Mouse (Mus musculus) right cerebral cortex, adult 18-20 months (tissue): Measurements from ENCODE around the gene Arpp21.
"Not testable (repeated sequence)": the region's sequence is repeated elsewhere in the genome, so short reads cannot be mapped to it uniquely, and the experiment has no call there.

Source experiments
- DNase-seq: peaks from one replicate; pipeline ENCODE4 v3.0.0; 2022; ENCODE audit warnings: mixed read lengths

Gene Arpp21

DNA sequence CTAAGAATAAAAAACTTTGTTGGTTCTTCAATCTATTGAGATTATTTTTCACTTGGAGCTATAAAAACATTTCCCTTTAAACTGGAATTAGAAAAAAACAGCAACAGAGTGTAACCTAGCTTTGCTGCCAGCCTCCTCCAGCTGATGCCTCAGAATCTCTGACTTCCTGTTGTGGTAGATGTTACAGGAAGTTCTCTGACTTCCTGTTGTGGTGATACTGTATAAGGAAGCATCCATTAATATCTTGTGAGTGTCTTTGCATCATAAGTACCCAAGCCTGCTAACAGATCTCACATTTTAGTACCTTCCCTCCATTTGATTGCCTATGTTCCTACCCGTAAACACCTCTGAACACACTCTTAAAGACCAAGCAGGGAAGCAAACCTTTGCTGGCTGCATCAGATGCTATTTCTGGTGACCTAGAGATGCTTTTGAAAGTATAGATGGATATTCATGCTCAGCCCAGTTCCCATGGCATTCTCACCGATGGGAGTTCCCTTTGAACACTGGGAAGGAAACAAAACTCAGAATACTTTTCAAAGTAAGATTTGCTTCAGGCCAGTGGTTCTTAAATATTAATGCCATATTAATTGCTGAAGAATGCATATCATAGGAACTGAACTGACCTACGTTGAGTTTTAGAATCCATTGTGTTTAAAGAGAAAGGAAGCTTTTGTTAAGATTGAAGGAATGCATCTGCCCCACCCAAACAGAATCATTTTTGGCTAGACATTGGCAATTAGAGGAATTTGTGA, 134.7 kb downstream of the Arpp21 start:
- no peak for DNase-seq

DNA sequence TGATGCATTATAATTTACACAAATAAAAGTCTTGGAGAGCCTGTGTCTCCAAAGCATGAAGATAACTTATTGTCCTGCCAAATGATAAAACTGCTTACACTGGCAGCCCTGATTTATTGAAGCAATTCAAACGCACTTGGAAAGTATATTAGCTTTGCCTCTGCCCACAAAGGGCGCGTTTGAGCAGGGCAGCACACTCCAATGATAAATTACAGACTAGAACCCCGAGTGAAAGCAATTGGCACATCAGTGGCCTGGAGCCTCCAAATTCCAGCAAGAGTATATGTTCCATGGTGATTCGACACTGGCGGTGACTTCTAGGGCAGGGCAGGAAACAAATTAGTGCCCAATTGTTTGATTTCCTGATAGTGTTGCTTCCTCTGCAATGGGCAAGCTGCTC, 137.5 kb downstream of the Arpp21 start:
- no peak for DNase-seq

DNA sequence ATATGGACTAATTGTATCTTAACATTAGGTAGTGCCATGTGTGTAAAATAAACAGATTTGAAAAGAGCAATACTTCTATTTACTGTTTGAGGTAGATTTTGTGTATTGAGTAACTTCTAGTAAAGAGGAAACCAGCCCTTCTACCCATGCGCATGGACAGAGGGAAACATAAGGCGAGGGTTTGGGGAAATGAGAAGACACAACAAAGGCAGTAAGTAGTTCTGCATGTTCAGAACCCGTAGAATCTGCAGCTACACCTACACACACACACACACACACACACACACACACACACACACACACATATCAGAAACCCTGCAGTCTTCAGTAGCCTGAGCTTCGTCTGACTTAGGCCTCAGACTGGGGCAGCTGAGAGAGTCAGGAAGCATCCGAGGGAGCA, 140.0 kb downstream of the Arpp21 start:
- DNase-seq: no peak

DNA sequence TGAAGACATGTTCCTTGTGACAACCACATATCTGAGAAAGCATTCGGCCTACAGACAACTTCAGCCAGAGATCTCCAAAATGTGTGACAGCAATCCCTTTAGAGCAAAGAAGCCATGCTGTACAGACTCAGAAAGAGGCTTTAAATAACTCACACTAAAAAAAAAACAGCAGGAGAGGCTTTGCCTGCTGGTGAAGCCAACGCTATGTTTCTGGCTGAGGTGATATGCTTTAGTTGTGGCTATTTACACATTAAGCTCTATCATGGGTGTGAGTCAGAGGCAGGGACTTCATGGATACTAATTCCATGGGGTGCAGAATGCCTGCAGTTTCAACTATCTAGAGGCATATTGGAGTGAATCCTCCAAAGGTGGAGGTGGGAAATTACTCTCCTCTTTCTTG, 140.5 kb downstream of the Arpp21 start:
- no peak for DNase-seq

DNA sequence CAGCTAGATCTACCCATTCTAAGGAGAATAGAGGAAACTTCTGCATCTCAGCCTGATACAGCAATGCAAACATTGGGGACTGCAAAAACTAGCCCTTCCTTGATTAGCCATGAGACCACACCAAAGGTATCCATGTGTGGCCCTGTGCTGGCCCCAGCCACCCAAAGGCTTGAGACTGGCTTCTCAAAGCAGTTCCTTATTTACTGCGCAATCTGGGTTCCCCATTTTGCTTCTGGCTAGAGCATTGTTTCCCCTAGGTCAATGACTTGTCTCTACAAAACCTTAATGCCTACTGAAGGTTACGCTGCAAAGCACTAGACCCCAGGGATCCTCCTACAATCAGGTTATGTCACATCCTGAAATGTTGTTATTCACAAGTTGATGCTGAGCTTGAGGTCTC, 156.8 kb downstream of the Arpp21 start:
- DNase-seq: no peak

DNA sequence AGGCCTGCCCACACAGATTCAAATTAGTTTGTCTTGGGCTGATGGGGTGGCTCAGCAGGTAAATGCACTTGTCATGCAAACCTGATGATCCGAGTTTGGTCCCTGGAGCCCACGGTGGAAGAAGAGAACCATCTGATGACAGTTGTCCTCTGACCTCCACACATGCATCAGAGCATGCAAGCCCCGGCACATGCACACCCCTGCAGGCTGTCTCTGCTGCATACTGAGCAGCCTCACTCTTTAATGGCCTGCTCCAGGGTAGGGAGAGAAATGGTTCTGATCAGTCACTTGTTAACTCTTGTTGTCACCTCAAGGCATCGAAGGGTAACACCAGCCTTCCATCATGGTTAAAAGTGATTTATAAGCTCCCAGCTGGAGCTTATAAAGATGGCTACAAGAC, 157.3 kb downstream of the Arpp21 start:
- no peak for DNase-seq

DNA sequence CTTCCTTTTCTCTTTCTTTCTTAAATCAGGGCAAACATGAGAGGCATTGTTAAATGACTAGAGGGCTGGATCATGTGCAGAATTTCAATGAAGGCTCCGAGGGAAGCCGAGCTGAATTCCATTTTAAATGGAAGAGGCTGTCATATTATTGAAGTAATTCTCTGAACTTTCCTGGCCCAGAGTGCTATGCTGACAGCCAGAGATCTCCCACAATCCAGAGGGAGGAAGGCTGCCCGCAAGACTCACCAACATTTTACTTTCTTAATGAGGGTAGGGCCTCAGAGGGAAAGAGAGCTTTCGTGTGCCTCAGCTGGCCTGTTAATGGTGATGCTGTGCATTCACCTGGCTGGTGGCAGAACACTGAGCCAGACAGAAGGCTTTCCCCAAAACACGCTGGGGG, 160.5 kb downstream of the Arpp21 start:
- DNase-seq: no peak

DNA sequence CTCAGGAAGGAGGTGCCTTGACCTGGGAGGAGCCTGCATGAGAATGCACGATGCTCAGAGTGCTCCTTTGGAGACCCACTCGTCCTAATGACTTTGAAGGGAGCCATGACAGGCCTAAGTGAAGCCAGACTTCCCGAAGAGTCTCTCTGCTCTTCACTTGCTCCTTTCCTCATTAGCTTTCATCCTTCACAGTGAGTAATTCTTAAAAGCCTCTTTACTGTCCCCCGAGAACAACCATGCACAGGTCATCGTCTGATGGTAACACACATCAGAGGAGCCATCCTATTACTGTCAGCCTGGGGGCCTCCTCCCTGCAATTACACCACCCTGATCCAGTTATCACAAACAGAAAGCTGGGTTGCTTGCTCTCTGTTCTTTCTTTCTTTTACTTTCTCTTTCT, 160.9 kb downstream of the Arpp21 start:
- DNase-seq: no peak

DNA sequence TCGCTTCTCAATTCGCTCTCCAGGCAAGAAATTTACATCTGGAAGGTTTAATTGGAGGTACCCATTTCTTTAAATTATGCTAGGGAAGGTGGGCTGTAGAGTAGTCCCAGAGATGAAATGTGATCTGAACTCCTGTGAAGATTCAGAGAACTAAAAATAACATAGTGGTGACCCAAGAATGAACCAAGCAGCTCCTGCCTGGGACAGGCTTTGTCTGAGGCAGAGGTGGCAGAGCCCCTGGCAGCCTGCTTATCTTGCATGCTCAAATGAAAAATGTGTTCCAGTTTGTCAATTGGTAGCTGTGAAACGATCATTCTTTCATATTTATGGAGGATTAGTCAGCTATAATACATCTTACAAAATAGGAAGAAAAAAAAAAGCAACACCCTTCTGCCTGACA, 164.4 kb downstream of the Arpp21 start:
- no peak for DNase-seq

DNA sequence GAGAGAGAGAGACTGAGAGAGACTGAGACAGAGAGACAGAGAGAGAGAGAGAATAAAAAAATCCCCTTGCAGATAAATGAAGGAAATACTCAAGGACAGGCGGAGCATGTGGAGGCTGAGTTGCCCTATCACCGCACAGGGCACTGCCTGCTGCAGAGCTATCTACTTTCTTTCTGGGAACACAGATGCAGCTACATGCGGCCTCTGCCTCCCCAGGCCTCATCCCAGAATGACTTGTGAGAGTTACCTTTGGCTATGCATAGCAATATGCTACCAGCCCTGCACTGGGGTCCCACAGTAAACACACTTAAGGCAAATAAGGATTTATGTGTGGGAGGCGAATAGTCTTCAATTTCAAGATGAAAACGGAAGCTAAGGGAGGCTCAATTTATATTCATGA, 164.8 kb downstream of the Arpp21 start:
- no peak for DNase-seq

DNA sequence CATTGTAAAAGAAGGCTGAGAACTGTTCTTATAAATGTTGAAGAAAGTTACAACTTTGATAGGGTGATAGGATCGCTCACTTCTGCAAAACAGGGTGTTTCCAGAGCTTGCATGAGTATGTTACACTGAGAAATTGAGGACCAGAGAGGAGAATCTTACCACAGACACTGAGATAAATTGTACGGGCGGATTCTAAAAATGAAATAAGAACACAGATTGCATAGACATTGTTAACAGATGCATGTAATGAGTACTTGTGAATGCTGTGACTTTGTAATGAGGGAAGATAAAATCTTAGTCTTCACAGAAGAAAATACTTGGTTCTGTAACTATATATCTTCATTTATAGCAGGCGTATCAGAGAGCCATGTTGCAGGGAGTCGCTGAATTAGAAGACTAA, 167.5 kb downstream of the Arpp21 start:
- no peak for DNase-seq

DNA sequence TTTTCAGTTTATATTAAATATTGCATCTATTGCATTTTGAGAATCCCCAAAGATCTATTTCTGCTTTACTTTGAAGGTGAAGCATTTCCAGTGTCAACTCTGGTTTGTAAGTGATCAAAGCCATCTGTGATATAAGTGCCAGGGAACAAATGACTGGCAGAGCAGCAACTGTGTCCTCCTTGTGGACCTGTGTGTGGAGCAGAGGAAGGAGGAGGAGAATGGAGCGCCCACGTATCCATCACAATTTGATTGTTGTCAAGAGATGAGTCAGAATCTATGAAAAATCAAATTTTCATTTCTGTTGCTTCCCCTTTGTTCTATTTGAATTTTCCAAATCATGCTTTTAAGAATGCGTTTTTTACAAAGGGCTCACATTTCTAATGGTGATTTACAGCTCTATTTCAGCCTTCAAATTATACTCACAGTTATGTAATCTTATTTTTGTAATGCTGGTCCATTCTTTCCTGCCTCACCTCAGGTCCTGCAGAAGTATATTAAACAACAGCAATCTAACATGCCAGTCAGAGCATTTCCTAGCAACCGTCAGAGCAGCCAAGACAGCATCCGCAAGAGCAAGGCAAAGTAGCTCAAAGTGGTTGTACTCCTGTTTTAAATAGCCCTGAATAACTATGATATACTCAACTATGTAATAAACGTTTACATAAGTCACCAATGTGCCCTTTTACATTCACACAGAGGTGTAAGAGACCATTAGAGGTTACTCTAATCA, 174.9 kb downstream of the Arpp21 start:
- DNase-seq: no peak

DNA sequence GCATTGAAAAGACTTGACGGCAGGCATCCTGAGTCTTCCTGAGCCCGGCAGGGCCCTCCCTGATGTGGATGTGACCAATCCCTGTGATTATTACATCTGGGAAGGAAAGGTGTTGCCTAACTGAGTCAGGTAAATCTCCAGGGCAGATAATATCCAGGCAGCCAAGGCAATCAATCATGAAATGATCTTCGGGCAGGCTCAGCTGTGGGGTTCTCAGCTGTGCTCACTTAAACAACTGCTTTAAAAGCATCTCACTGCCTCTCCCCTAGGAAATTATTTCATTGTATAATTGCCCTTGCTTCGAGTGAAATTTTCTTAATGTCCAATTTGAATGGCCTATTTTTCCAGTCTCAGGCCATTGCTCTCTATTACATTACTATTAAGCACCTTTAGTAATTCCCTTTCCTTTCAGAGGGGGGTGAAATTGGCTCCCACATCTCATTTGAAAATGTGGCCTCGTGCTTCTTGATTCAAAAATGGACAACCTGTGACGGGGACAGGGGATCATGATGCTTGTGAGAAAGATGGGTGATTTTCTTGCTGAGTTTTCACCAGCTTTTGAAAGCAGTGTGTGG, 180.8 kb downstream of the Arpp21 start:
- no peak for DNase-seq

DNA sequence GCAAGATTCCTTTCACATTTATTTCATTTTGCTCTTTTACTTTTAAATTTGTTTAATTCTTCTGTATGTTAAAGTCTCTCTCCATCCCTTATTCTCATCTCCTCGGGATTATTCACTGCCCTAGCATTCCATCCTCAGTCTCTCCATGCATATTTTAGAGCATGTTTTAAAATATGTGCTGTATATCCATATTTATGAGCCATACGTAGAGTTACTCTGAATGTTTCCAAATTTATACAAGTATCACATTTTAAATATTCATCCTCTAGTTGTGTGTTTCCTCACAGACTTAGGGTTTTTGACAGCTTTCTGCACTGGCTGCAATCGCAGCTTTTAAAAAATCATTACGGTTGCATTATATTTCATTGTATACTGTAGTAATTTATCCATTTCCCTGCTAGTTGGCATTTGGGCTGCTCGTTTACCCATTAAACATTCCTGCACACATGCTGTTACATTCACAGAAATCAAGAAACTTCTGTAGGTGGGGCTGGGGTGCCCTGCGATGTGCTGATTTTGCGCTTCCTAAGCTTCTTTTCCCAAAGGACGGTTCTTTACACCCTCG, 187.8 kb downstream of the Arpp21 start:
- DNase-seq: no peak

DNA sequence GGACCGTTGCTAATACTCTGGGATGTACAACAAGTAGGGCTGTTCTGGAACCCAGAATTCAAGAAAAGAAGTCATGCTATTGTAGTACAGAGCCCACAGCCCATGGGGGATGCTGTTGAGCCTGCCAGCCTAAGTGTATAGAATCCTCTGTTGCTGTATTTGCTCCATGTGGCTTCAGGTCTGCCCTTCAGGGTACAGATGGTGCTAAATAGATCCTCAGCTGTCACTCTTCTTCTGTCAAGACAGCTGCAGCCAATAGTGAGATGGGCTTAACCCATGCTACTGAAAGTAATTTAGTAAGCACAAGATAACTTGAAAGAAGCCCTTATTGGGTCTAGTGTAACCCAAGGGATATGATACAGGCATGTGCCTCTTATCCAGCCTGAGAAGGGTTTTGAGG, 195.2 kb downstream of the Arpp21 start:
- no peak for DNase-seq

DNA sequence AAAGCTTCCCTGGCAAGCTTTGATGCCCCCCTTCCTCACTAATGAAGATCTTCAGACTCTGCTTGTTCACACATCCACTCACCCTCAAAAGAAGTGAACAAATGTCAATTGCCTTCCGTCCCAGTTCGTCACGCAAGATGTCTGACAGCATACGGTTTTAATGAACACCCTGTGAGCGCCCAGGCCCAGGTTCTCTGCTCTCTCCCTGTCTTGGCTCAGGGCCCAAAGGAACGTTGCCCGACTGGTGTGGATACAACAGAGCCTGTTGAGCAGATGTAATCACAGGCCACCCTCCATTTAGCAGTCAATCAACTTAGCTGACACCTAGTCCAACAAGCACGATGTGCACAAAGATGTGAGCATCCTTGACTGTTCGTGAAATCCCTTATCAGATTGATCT, 198.0 kb downstream of the Arpp21 start:
- DNase-seq: no peak

DNA sequence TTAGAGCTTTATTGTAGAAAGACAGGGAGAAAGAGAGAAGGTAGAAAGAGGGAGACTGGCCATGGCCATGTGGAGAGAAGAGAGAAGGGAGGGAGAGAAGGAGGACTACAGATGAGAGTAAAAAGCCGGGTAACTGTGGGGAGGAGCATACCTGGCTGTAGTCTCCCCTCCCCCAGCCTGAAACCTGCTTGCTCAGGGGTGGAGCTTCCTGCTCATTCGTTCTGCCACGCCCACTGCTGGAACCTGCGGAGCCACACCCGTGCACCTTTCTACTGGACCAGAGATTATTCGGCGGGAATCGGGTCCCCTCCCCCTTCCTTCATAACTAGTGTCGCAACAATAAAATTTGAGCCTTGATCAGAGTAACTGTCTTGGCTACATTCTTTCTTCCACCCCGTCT, 201.9 kb downstream of the Arpp21 start:
- DNase-seq: not testable (repeated sequence)

DNA sequence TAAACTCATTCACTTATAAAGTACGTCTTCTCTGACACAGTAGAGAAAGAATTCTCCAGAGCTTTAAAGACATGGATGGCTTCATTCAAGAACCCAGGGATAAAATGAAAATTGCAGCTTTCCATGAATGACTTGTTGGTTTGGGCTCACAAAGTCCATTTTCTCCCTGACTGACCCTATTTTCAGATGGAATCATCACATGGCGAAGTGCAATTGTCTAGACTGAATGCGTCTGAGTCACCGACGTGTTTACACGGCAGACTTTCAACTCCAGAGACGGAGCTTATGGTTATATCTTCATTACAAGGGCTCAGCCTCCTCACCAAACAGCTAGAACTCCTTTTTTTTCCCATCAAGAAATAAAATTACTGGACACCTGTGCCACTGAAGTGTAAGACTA, 203.6 kb downstream of the Arpp21 start:
- DNase-seq: no peak

DNA sequence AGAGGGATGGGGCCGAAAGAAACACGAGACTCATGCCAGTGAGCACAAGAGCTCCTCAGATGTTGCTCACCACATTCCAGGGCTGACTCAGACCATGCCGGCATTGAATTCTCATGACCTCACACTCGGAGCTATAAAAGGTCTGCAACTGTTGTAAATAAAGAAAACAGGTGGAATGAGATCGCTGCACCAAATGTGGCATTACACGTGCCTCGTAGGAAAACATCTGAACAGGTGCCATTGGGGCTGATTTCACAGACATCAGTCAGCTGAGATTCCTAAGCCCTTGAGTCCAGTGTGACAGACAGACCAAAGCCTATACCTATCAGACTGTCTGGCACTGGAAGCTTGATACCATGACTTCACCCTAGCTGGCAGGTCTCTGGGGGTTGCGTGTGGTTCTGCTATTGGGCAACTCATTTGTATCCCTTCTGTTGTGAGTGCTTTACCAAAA, 212.1 kb downstream of the Arpp21 start:
- DNase-seq: no peak

DNA sequence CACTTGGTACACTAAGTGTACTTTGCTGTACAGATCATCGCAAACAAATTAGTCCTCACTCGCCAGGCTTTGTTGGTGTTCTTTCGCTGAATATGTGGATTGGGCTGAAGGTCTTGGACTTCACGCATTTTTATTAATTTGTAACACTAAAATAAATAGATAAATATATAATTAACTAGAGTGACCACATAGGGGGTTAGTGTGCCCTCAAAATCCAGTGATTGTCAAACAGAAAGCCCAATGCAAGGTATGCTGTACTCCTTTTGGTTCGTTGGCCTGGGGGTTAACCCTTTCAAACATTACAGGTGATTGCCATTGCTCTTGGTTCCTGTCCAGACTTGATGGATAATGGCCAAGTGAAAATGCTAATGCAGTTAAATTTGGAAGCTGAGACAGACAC, 212.6 kb downstream of the Arpp21 start:
- DNase-seq: no peak
